Comparison of ENCODE assay signal across 18 mouse cellular contexts in genomic region chr3:79436186-79436585, GRCm38 (mm10).
DNase-seq lines count a peak whose midpoint lies in the region; ATAC-seq and TF ChIP-seq lines count a peak whose summit lies in the region.
"Had no signal": no experiment of that assay in that cellular context is flagged by ENCODE, and none has a peak within 500 bp of the region (broad histone marks: within the 10 kb centered on the region; RNA-seq: fewer than 3 reads in every experiment).

No protein-coding gene starts in this region.

- no peaks in the 10 kb centered on the region for H3K4me1 ChIP-seq in forebrain, postnatal 0 days (ENCODE audit: insufficient read depth)
- peaks cover 6% of the 10 kb centered on the region; the same call in 1 of the 2 replicates for H3K4me1 ChIP-seq in forebrain, embryonic 13.5 days
- no peaks in the 10 kb centered on the region for H3K4me1 ChIP-seq in kidney, embryonic 14.5 days (ENCODE audit: control insufficient read depth, insufficient read depth, low read length)
- H3K4me1 ChIP-seq: embryonic facial prominence, embryonic 10.5 days had no signal

- no peaks in the 10 kb centered on the region for H3K27me3 ChIP-seq in forebrain, postnatal 0 days (ENCODE audit: insufficient read depth, low read length)
- no peaks in the 10 kb centered on the region for H3K27me3 ChIP-seq in forebrain, embryonic 13.5 days
- H3K27me3 ChIP-seq in kidney, embryonic 14.5 days (ENCODE audit: control insufficient read depth, insufficient read depth, low read length): no peaks in the 10 kb centered on the region
- H3K27me3 ChIP-seq: hindbrain, embryonic 15.5 days; limb, embryonic 13.5 days; Patski had no signal

- peak; percentile 32 for ATAC-seq in forebrain, postnatal 0 days
- no peak for ATAC-seq in forebrain, embryonic 13.5 days
- ATAC-seq in kidney, embryonic 14.5 days (ENCODE audit: low FRiP score, low TSS enrichment): no peak
- ATAC-seq: liver, postnatal 0 days; Patski had no signal

- no peak overlapping the region for H3K4me3 ChIP-seq in forebrain, postnatal 0 days (ENCODE audit: low read depth, low read length)
- H3K4me3 ChIP-seq in forebrain, embryonic 13.5 days: no peak overlapping the region
- H3K4me3 ChIP-seq in kidney, embryonic 14.5 days (ENCODE audit: low read length): no peak overlapping the region
- H3K4me3 ChIP-seq: embryonic facial prominence, embryonic 10.5 days; hindbrain, embryonic 15.5 days; limb, embryonic 13.5 days had no signal

- 54% methylated on average over 7 of the region's 7 CpGs for WGBS in forebrain, postnatal 0 days
- 84% methylated on average over 7 of the region's 7 CpGs for WGBS in forebrain, embryonic 13.5 days
- 87% methylated on average over 7 of the region's 7 CpGs for WGBS in kidney, embryonic 14.5 days

- H3K9me3 ChIP-seq in forebrain, postnatal 0 days (ENCODE audit: low read length): no peaks in the 10 kb centered on the region
- no peaks in the 10 kb centered on the region for H3K9me3 ChIP-seq in forebrain, embryonic 13.5 days (replicated peaks)
- H3K9me3 ChIP-seq in kidney, embryonic 14.5 days (ENCODE audit: control insufficient read depth, low read length): no peaks in the 10 kb centered on the region
- H3K9me3 ChIP-seq: embryonic facial prominence, embryonic 10.5 days; hindbrain, embryonic 15.5 days; limb, embryonic 13.5 days had no signal

- no peak for TF ChIP-seq CTCF in forebrain, postnatal 0 days (IDR thresholded peaks at IDR 0.05; ENCODE audit: low read depth)

- H3K9ac ChIP-seq in forebrain, postnatal 0 days: no peak overlapping the region
- no peak overlapping the region for H3K9ac ChIP-seq in forebrain, embryonic 13.5 days
- H3K9ac ChIP-seq in kidney, embryonic 14.5 days (ENCODE audit: low read depth, low read length): no peak overlapping the region
- H3K9ac ChIP-seq: hindbrain, embryonic 15.5 days; limb, embryonic 13.5 days; liver, postnatal 0 days had no signal

- DNase-seq in forebrain, postnatal 0 days: peak; percentile 29
- peak; percentile 60 to 61 for DNase-seq in frontal cortex, postnatal 14 days (ENCODE audit: low spot score in 2 of 2)
- DNase-seq in layer of hippocampus, postnatal 14 days (ENCODE audit: low spot score in 2 of 2): peak; percentile 47 to 71
- peak; percentile 84 to 87 for DNase-seq in right cerebral cortex, adult 2 months (ENCODE audit: low spot score in 2 of 2)
- DNase-seq in heart, postnatal 4 days: no peak
- DNase-seq in kidney, adult 9 months: no peak
- DNase-seq: cerebellum, adult 9-11 months; gastrocnemius, postnatal 36 days; liver, postnatal 0 days; midbrain, embryonic 14.5 days had no signal

- H3K4me2 ChIP-seq in forebrain, postnatal 0 days (ENCODE audit: low read depth): no peak overlapping the region
- H3K4me2 ChIP-seq in forebrain, embryonic 13.5 days: no peak overlapping the region
- no peak overlapping the region for H3K4me2 ChIP-seq in kidney, embryonic 14.5 days (replicated peaks; ENCODE audit: low read depth, low read length)
- H3K4me2 ChIP-seq: hindbrain, embryonic 15.5 days; limb, embryonic 13.5 days had no signal

- no peaks in the 10 kb centered on the region for H3K36me3 ChIP-seq in forebrain, postnatal 0 days (ENCODE audit: insufficient read depth)
- H3K36me3 ChIP-seq in forebrain, embryonic 13.5 days (ENCODE audit: poor library complexity, severe bottlenecking): no peaks in the 10 kb centered on the region
- no peaks in the 10 kb centered on the region for H3K36me3 ChIP-seq in kidney, embryonic 14.5 days (ENCODE audit: control insufficient read depth, insufficient read depth, low read length)
- H3K36me3 ChIP-seq: embryonic facial prominence, embryonic 10.5 days; hindbrain, embryonic 15.5 days; limb, embryonic 13.5 days had no signal

- no peak overlapping the region for H3K27ac ChIP-seq in forebrain, postnatal 0 days (ENCODE audit: low read depth, low read length)
- no peak overlapping the region for H3K27ac ChIP-seq in forebrain, embryonic 13.5 days
- no peak overlapping the region for H3K27ac ChIP-seq in kidney, embryonic 14.5 days (ENCODE audit: low read depth, low read length)
- H3K27ac ChIP-seq: embryonic facial prominence, embryonic 10.5 days; hindbrain, embryonic 15.5 days; kidney, postnatal 0 days; limb, embryonic 13.5 days; macrophage had no signal

Comparison
In these comparisons a context has a peak if more than half of its experiments do, and no peak if none do; other contexts are left out.
1. DNase-seq: peak in forebrain, postnatal 0 days (single experiment), frontal cortex, postnatal 14 days (2 of 2), layer of hippocampus, postnatal 14 days (2 of 2) and right cerebral cortex, adult 2 months (2 of 2); none in heart, postnatal 4 days (single experiment) and kidney, adult 9 months (single experiment).